Mouse (Mus musculus): ENCODE measurements at regions not wholly inside any gene's neighbourhood (a gene's known extent, or its start where the extent isn't known, plus 50 kb on each side); places are given as distances from the start of the nearest gene placed in this dataset.
"Not testable (repeated sequence)": the region's sequence is repeated elsewhere in the genome, so short reads cannot be mapped to it uniquely, and the experiment has no call there.

DNA sequence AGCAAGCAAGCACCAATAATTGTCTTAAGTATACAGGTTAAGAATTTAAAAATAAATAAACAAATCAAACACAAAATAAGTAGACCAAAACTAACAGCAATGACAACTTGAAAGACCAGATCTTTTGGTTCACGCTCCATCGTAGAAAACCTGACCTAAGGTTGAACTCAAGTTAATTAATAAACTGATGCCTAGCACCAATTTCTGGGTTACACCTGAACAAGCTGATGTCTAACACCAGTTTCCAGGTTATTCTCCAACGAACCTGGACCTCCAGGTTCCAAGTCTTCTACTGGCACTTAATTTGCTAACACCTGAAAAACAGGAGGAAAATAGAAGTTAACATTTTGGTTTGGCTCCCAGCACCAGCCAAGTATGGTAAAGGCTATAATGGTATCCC is 79.1 kb upstream of the Gm5150 start:
- no peak for DNase-seq
- H3K27me3 ChIP-seq (ENCODE audit: insufficient read depth, low read length), result no peaks in the 10 kb centered on the region
- no peak for ATAC-seq
- TF ChIP-seq EP300 (IDR thresholded peaks at IDR 0.05; ENCODE audit: low read depth) (no peak), CTCF (IDR thresholded peaks at IDR 0.05; ENCODE audit: low read depth) (no peak)
- H3K4me2 ChIP-seq (ENCODE audit: low read depth, low read length), result no peak overlapping the region
- no peaks in the 10 kb centered on the region for H3K9me3 ChIP-seq (ENCODE audit: low read length)
- H3K9ac ChIP-seq (replicated peaks), result no peak overlapping the region
- no peaks in the 10 kb centered on the region for H3K36me3 ChIP-seq (replicated peaks; ENCODE audit: insufficient read depth, low read length)
- no peak overlapping the region for H3K4me3 ChIP-seq (ENCODE audit: low read depth, low read length)
- H3K27ac ChIP-seq (ENCODE audit: low read depth), result no peak overlapping the region
- WGBS (ENCODE audit: insufficient replicate concordance), result 61% methylated on average over 3 of the region's 3 CpGs
- no peaks in the 10 kb centered on the region for H3K4me1 ChIP-seq (ENCODE audit: insufficient read depth)

- WGBS (ENCODE audit: insufficient replicate concordance), result 57% methylated on average over 2 of the region's 2 CpGs
- TF ChIP-seq CTCF (IDR thresholded peaks at IDR 0.05; ENCODE audit: low read depth) (no peak), EP300 (IDR thresholded peaks at IDR 0.05; ENCODE audit: low read depth) (no peak)
- H3K4me1 ChIP-seq (ENCODE audit: insufficient read depth), result no peaks in the 10 kb centered on the region
- H3K4me3 ChIP-seq (ENCODE audit: low read depth, low read length), result no peak overlapping the region
- H3K27me3 ChIP-seq (ENCODE audit: insufficient read depth, low read length), result no peaks in the 10 kb centered on the region
- ATAC-seq, result no peak
- no peak for DNase-seq
- no peaks in the 10 kb centered on the region for H3K9me3 ChIP-seq (ENCODE audit: low read length)
- no peak overlapping the region for H3K4me2 ChIP-seq (ENCODE audit: low read depth, low read length)
- no peak overlapping the region for H3K27ac ChIP-seq (ENCODE audit: low read depth)
- H3K9ac ChIP-seq (replicated peaks), result no peak overlapping the region
- no peaks in the 10 kb centered on the region for H3K36me3 ChIP-seq (replicated peaks; ENCODE audit: insufficient read depth, low read length)
Observed at GRCm38 (mm10) chr3:16079178-16079577, 72.9 kb upstream of the Gm5150 start.

DNA sequence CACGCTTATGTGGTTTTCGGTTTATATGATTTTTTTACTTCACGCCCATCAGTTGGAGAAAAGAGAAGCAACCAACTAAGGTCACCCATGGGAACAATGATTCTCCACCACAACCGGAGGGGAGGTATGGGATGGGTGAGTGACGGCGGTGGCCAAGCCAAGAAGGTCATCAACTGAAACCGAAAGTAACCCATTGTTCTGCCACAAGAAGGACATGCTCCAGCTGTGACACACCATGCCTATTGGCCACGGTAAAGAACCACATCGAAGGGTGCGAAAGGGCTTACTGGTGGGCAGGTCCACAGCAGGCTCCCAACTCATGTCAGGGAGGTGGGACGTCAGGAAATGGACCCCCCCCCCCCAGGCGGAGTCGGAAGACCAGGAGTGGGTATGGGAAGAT is 65.7 kb upstream of the Gm5150 start:
- H3K4me1 ChIP-seq (ENCODE audit: insufficient read depth), result no peaks in the 10 kb centered on the region
- no peak for TF ChIP-seq CTCF (IDR thresholded peaks at IDR 0.05; ENCODE audit: low read depth)
- TF ChIP-seq EP300 (IDR thresholded peaks at IDR 0.05; ENCODE audit: low read depth), result no peak
- 80% methylated on average over 13 of the region's 13 CpGs for WGBS (ENCODE audit: insufficient replicate concordance)
- no peaks in the 10 kb centered on the region for H3K36me3 ChIP-seq (replicated peaks; ENCODE audit: insufficient read depth, low read length)
- no peak for DNase-seq
- no peaks in the 10 kb centered on the region for H3K27me3 ChIP-seq (ENCODE audit: insufficient read depth, low read length)
- H3K9me3 ChIP-seq (ENCODE audit: low read length), result no peaks in the 10 kb centered on the region
- no peak overlapping the region for H3K9ac ChIP-seq (replicated peaks)
- no peak overlapping the region for H3K27ac ChIP-seq (ENCODE audit: low read depth)
- no peak overlapping the region for H3K4me2 ChIP-seq (ENCODE audit: low read depth, low read length)
- ATAC-seq, result no peak
- no peak overlapping the region for H3K4me3 ChIP-seq (ENCODE audit: low read depth, low read length)

DNA sequence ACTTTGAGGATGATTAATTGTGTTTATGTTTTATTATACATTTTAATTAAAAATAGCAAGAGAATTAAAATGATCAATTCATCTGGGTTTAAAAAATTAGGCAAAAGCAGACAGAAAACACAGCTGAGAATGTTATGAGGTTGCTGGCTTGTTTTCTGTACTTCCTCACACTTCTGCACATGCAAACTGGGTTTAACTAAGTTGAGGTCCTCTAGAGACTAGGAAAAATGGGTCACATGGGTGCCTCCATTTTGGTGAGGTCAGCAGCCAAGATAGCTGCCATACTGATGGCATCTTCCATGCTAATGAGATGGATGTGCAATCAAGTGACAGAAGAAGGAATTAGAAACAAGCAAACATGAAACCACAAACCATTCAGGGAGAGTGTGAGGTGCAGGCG is 64.7 kb upstream of the Gm5150 start:
- Histone ChIP-seq H3K9me3 (ENCODE audit: low read length) (no peaks in the 10 kb centered on the region), H3K36me3 (replicated peaks; ENCODE audit: insufficient read depth, low read length) (no peaks in the 10 kb centered on the region), H3K4me2 (ENCODE audit: low read depth, low read length) (no peak overlapping the region), H3K4me3 (ENCODE audit: low read depth, low read length) (no peak overlapping the region), H3K27me3 (ENCODE audit: insufficient read depth, low read length) (no peaks in the 10 kb centered on the region), H3K9ac (replicated peaks) (no peak overlapping the region), H3K27ac (ENCODE audit: low read depth) (no peak overlapping the region), H3K4me1 (ENCODE audit: insufficient read depth) (no peaks in the 10 kb centered on the region)
- no peak for TF ChIP-seq CTCF (IDR thresholded peaks at IDR 0.05; ENCODE audit: low read depth)
- TF ChIP-seq EP300 (IDR thresholded peaks at IDR 0.05; ENCODE audit: low read depth), result no peak
- DNase-seq, result no peak
- ATAC-seq, result no peak
- WGBS (ENCODE audit: insufficient replicate concordance), result 91% methylated on average over 1 of the region's 1 CpGs

GRCm38 (mm10) chr3:16057709-16058108 is 51.5 kb upstream of the Gm5150 start:
- WGBS (ENCODE audit: insufficient replicate concordance), result 70% methylated on average over 5 of the region's 5 CpGs
- H3K4me1 ChIP-seq (ENCODE audit: insufficient read depth); H3K9me3 ChIP-seq (ENCODE audit: low read length); DNase-seq; H3K4me2 ChIP-seq (ENCODE audit: low read depth, low read length); H3K4me3 ChIP-seq (ENCODE audit: low read depth, low read length); H3K9ac ChIP-seq (replicated peaks); H3K27me3 ChIP-seq (ENCODE audit: insufficient read depth, low read length); ATAC-seq; H3K27ac ChIP-seq (ENCODE audit: low read depth); H3K36me3 ChIP-seq (replicated peaks; ENCODE audit: insufficient read depth, low read length): not testable (repeated sequence)

Data from liver, postnatal 0 days (tissue).